Mouse (Mus musculus) lung, adult 2 months (tissue): ENCODE data around the gene Tenm3.

ENCODE experiments used
- CTCF ChIP-seq: fragments of 200-500 bp; IDR thresholded peaks from 2 replicates; pipeline ENCODE4 v1.5.1; 2011; ENCODE audit warnings: mild to moderate bottlenecking, low read length, control low read depth; ENCODE audit not compliant: insufficient read depth
- POLR2A ChIP-seq: fragments of 200-500 bp; IDR thresholded peaks from 2 replicates; pipeline ENCODE4 v1.6.1; 2011; ENCODE audit warnings: low read depth, mild to moderate bottlenecking, control low read depth, low read length, borderline replicate concordance; ENCODE audit errors: extremely low read depth

DNA sequence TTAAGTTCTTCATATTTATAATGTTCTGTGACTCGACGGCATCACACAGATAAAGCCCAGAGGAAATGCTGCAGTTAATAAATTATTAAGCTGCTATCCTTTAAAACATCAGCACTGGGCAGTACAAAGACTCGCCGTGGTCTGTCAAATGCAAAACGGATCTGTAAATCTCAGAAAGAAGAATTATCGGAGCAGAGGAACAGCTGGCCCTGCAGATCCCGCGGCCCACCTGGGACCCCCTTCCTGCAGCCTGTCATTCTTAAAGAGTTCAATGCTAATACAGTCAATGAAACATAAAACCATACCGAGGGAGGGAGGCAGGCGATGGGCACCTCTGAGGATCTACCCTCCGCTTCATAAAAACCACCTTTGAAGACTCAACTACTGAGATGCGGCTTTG, 232.6 kb downstream of the Tenm3 start:
- no peak for TF ChIP-seq POLR2A
- no peak for TF ChIP-seq CTCF
